Mouse (Mus musculus) layer of hippocampus, adult 8-10 months (tissue): ENCODE data around the gene Apopt1. TPM values are rescaled to one million over a fixed set of nuclear protein-coding genes. Genes with fewer than 3 reads are reported as not detected.

ENCODE experiments used
- total RNA-seq, 4 experiments: library from RNA; stranded (reverse); gene quantifications; 2 replicates each; pipeline ENCODE4 v1.2.4; 2022

Apopt1 gene
- total RNA-seq, 4 experiments from 2014 or later = 30.9 to 34.4 (median 33.7) TPM

Other genes starting within 250 kb of the Apopt1 start
- 1 to 10 TPM; 3.6 to 6.6 (median 4.6) TPM for gene Gm266, start 227.4 kb upstream of the Apopt1 start, total RNA-seq
- 100 to 1,000 TPM; 235 to 288 (median 259) TPM for gene Eif5, start 175.2 kb upstream of the Apopt1 start, total RNA-seq
- 100 to 1,000 TPM in 1 of 4 experiments, 10 to 100 TPM in 3; 89.3 to 107 (median 96.8) TPM for gene Mark3, start 138.7 kb upstream of the Apopt1 start, total RNA-seq
- gene Ckb, start 40.9 kb upstream of the Apopt1 start, total RNA-seq = 1,000 to 10,000 TPM; 1,127 to 1,400 (median 1,206) TPM
- 10 to 100 TPM; 15.0 to 22.3 (median 19.5) TPM for gene Trmt61a, start 35.2 kb upstream of the Apopt1 start, total RNA-seq
- gene Bag5, start within 50 bp of the Apopt1 start, total RNA-seq = 10 to 100 TPM; 47.1 to 50.7 (median 48.3) TPM
- gene Klc1, start 45.6 kb downstream of the Apopt1 start, total RNA-seq = 100 to 1,000 TPM; 630 to 651 (median 634) TPM
- 1 to 10 TPM; 3.7 to 5.2 (median 4.5) TPM for gene Xrcc3, start 100.6 kb downstream of the Apopt1 start, total RNA-seq
- 10 to 100 TPM; 21.5 to 26.5 (median 23.9) TPM for gene Zfyve21, start 100.9 kb downstream of the Apopt1 start, total RNA-seq
- 10 to 100 TPM; 72.0 to 91.8 (median 79.2) TPM for gene Ppp1r13b, start 194.8 kb downstream of the Apopt1 start, total RNA-seq